Mouse (Mus musculus): Measurements from ENCODE around the gene Nat14. TPM values are rescaled to one million over a fixed set of nuclear protein-coding genes. Genes with fewer than 3 reads are reported as not detected.

The Nat14 gene
- total and polyA plus RNA-seq, 2 experiments from 2014 or later = 3.6 to 4.2 TPM

GRCm38 (mm10) chr7:4919971-4920370 lies 1.9 kb upstream of the Nat14 start:
- Histone ChIP-seq H3K36me3 (replicated peaks; ENCODE audit: control insufficient read depth, insufficient read depth, low read length) (peaks cover 32% of the 10 kb centered on the region), H3K4me3 (ENCODE audit: low read depth, low read length) (no peak overlapping the region), H3K9ac (replicated peaks; ENCODE audit: low read depth, low read length) (no peak overlapping the region), H3K4me2 (ENCODE audit: low read depth, low read length) (no peak overlapping the region), H3K4me1 (ENCODE audit: control insufficient read depth, insufficient read depth) (peaks cover 22% of the 10 kb centered on the region), H3K27ac (ENCODE audit: low read depth) (no peak overlapping the region), H3K27me3 (ENCODE audit: control insufficient read depth, insufficient read depth, low read length) (no peaks in the 10 kb centered on the region), H3K9me3 (replicated peaks; ENCODE audit: control insufficient read depth, low read length) (no peaks in the 10 kb centered on the region)
- ATAC-seq (ENCODE audit: insufficient read depth, low read depth) (no peak), DNase-seq (ENCODE audit: low spot score) (no peak)
- 91% methylated on average over 21 of the region's 21 CpGs for WGBS
- TF ChIP-seq EP300 (IDR thresholded peaks at IDR 0.05; ENCODE audit: low read depth) (no peak), CTCF (IDR thresholded peaks at IDR 0.05; ENCODE audit: low read depth) (no peak)

- no peaks in the 10 kb centered on the region for H3K9me3 ChIP-seq (replicated peaks; ENCODE audit: control insufficient read depth, low read length)
- ATAC-seq (ENCODE audit: insufficient read depth, low read depth) (no peak), DNase-seq (ENCODE audit: low spot score) (no peak)
- H3K36me3 ChIP-seq (replicated peaks; ENCODE audit: control insufficient read depth, insufficient read depth, low read length) = peaks cover 32% of the 10 kb centered on the region
- no peaks in the 10 kb centered on the region for H3K27me3 ChIP-seq (ENCODE audit: control insufficient read depth, insufficient read depth, low read length)
- TF ChIP-seq CTCF (IDR thresholded peaks at IDR 0.05; ENCODE audit: low read depth) (no peak), EP300 (IDR thresholded peaks at IDR 0.05; ENCODE audit: low read depth) (no peak)
- H3K4me3 ChIP-seq (ENCODE audit: low read depth, low read length) = no peak overlapping the region
- no peak overlapping the region for H3K9ac ChIP-seq (replicated peaks; ENCODE audit: low read depth, low read length)
- H3K27ac ChIP-seq (ENCODE audit: low read depth) = peak overlapping the region; percentile 77
- 90% methylated on average over 19 of the region's 19 CpGs for WGBS
- H3K4me1 ChIP-seq (ENCODE audit: control insufficient read depth, insufficient read depth) = peaks cover 22% of the 10 kb centered on the region
- H3K4me2 ChIP-seq (ENCODE audit: low read depth, low read length) = no peak overlapping the region
These were observed 1.3 kb upstream of the Nat14 start for GRCm38 (mm10) chr7:4920496-4920895.

GRCm38 (mm10) chr7:4920976-4921823 lies 628 bp upstream of the Nat14 start:
- ATAC-seq (ENCODE audit: insufficient read depth, low read depth) (peak; percentile 27), DNase-seq (ENCODE audit: low spot score) (peak; percentile 46)
- H3K4me1 ChIP-seq (ENCODE audit: control insufficient read depth, insufficient read depth) = peaks cover 22% of the 10 kb centered on the region
- peaks cover 32% of the 10 kb centered on the region for H3K36me3 ChIP-seq (replicated peaks; ENCODE audit: control insufficient read depth, insufficient read depth, low read length)
- H3K27me3 ChIP-seq (ENCODE audit: control insufficient read depth, insufficient read depth, low read length) = no peaks in the 10 kb centered on the region
- H3K9me3 ChIP-seq (replicated peaks; ENCODE audit: control insufficient read depth, low read length) = no peaks in the 10 kb centered on the region
- no peak overlapping the region for H3K4me3 ChIP-seq (ENCODE audit: low read depth, low read length)
- TF ChIP-seq EP300 (IDR thresholded peaks at IDR 0.05; ENCODE audit: low read depth) = no peak; the same call in 1 of the 2 replicates
- no peak for TF ChIP-seq CTCF (IDR thresholded peaks at IDR 0.05; ENCODE audit: low read depth)
- WGBS = 27% methylated on average over 23 of the region's 23 CpGs
- H3K4me2 ChIP-seq (ENCODE audit: low read depth, low read length) = 0 out of 2 replicates have a peak overlapping the region, but pooled peaks have one; percentile 13
- H3K9ac ChIP-seq (replicated peaks; ENCODE audit: low read depth, low read length) = no peak overlapping the region
- peak overlapping the region; percentile 77 for H3K27ac ChIP-seq (ENCODE audit: low read depth)

GRCm38 (mm10) chr7:4922508-4922907 lies 680 bp downstream of the Nat14 start:
- no peak for TF ChIP-seq CTCF (IDR thresholded peaks at IDR 0.05; ENCODE audit: low read depth)
- TF ChIP-seq EP300 (IDR thresholded peaks at IDR 0.05; ENCODE audit: low read depth) = no peak
- Histone ChIP-seq H3K9ac (replicated peaks; ENCODE audit: low read depth, low read length) (peak overlapping the region; percentile 32; the same call in 1 of the 2 replicates), H3K27ac (ENCODE audit: low read depth) (0 out of 2 replicates have a peak overlapping the region, but pooled peaks have one; percentile 18), H3K27me3 (ENCODE audit: control insufficient read depth, insufficient read depth, low read length) (no peaks in the 10 kb centered on the region), H3K9me3 (replicated peaks; ENCODE audit: control insufficient read depth, low read length) (no peaks in the 10 kb centered on the region), H3K4me1 (ENCODE audit: control insufficient read depth, insufficient read depth) (peaks cover 22% of the 10 kb centered on the region), H3K4me2 (ENCODE audit: low read depth, low read length) (peak overlapping the region; percentile 71), H3K36me3 (replicated peaks; ENCODE audit: control insufficient read depth, insufficient read depth, low read length) (peaks cover 32% of the 10 kb centered on the region), H3K4me3 (ENCODE audit: low read depth, low read length) (peak overlapping the region; percentile 34)
- 1% methylated on average over 14 of the region's 14 CpGs for WGBS
- DNase-seq (ENCODE audit: low spot score) (peak; percentile 66), ATAC-seq (ENCODE audit: insufficient read depth, low read depth) (peak; percentile 42)

- Histone ChIP-seq H3K9ac (replicated peaks; ENCODE audit: low read depth, low read length) (peak overlapping the region; percentile 32; the same call in 1 of the 2 replicates), H3K4me1 (ENCODE audit: control insufficient read depth, insufficient read depth) (peaks cover 22% of the 10 kb centered on the region), H3K4me2 (ENCODE audit: low read depth, low read length) (peak overlapping the region; percentile 71), H3K9me3 (replicated peaks; ENCODE audit: control insufficient read depth, low read length) (no peaks in the 10 kb centered on the region), H3K27ac (ENCODE audit: low read depth) (peak overlapping the region; percentile 59; the same call in 1 of the 2 replicates), H3K36me3 (replicated peaks; ENCODE audit: control insufficient read depth, insufficient read depth, low read length) (peaks cover 27% of the 10 kb centered on the region), H3K4me3 (ENCODE audit: low read depth, low read length) (peak overlapping the region; percentile 34), H3K27me3 (ENCODE audit: control insufficient read depth, insufficient read depth, low read length) (no peaks in the 10 kb centered on the region)
- TF ChIP-seq EP300 (IDR thresholded peaks at IDR 0.05; ENCODE audit: low read depth) = no peak
- 0 out of 2 replicates have a peak, but pooled peaks have one; percentile 15 for TF ChIP-seq CTCF (IDR thresholded peaks at IDR 0.05; ENCODE audit: low read depth)
- ATAC-seq (ENCODE audit: insufficient read depth, low read depth) = no peak
- DNase-seq (ENCODE audit: low spot score) = no peak
- 4% methylated on average over 14 of the region's 14 CpGs for WGBS
These were observed 1.2 kb downstream of the Nat14 start for GRCm38 (mm10) chr7:4922931-4923565.
